Mouse (Mus musculus) thymus, adult 2 months (tissue): ENCODE data around the gene Ncoa5.

Source experiments
- CTCF ChIP-seq: fragments of 200-500 bp; IDR thresholded peaks from 2 replicates; pipeline ENCODE4 v1.5.1; 2012; ENCODE audit warnings: mild to moderate bottlenecking, control low read depth, low read length, moderate library complexity, borderline replicate concordance; ENCODE audit not compliant: control insufficient read depth, poor library complexity, insufficient read depth; ENCODE audit errors: extremely low read depth
- POLR2A ChIP-seq: fragments of 200-500 bp; IDR thresholded peaks from 2 replicates; pipeline ENCODE4 v1.6.1; 2012; ENCODE audit warnings: mild to moderate bottlenecking, low read length, control low read depth, moderate library complexity; ENCODE audit not compliant: control insufficient read depth, poor library complexity, insufficient read depth; ENCODE audit errors: extremely low read depth

DNA sequence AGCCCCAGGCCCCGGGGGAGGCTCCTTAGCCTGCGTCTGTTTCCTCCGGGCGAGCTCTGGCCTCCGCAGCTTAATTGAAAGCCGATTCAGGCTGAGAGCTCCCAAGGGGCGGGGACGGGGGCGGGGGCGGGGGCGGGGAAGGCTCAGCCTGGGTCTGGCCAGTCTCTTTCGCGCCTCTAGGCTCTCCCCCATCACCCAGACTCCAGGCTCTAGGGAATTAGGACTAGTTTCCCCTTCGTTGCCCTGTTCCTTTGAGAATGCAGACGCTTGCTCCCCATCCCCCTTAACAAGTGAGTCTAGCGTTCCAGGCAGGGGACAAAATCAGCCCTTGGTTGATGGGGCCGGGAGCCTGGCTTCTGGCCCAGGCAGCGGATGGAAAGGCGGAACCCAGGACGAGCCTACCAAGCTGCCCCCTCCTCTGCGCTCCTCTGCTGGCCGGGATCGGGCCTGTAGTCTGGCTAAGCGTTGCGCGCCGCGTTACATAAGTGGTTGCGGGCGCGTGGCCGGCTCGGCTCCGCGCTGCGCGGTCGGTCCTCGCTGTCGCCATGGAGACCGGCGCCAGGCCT is 64.0 kb downstream of the Ncoa5 start:
- TF ChIP-seq CTCF (no peak), POLR2A (no peak)
